Mouse (Mus musculus) CH12.LX (cell line): ENCODE measurements at regions not wholly inside any gene's neighbourhood (a gene's known extent, or its start where the extent isn't known, plus 50 kb on each side); places are given as distances from the start of the nearest gene placed in this dataset.

ENCODE experiments used
- CTCF ChIP-seq, 2 experiments: IDR thresholded peaks in 1 of 2; conservative IDR thresholded peaks in 1 of 2; 2 replicates each; pipeline ENCODE4 v1.5.1; 2011 to 2012; ENCODE audit warnings: low read depth in 2 of 2, low read length in 2 of 2, improper control_type of control experiment in 1 of 2, inconsistent platforms in 1 of 2, mild to moderate bottlenecking in 1 of 2, moderate library complexity in 1 of 2
- ELF1 ChIP-seq: IDR thresholded peaks from 2 replicates; pipeline ENCODE4 v1.6.1; 2014; ENCODE audit warnings: low read depth, mild to moderate bottlenecking, inconsistent platforms, low read length, improper control_type of control experiment
- EP300 ChIP-seq: IDR thresholded peaks from 2 replicates; pipeline ENCODE4 v1.6.1; 2011; ENCODE audit warnings: low read length, improper control_type of control experiment
- JUN ChIP-seq: IDR thresholded peaks from 2 replicates; pipeline ENCODE4 v1.6.1; 2011; ENCODE audit warnings: low read depth, mild to moderate bottlenecking, low read length, improper control_type of control experiment, moderate library complexity; ENCODE audit not compliant: insufficient read depth
- MAFK ChIP-seq: IDR thresholded peaks from 2 replicates; pipeline ENCODE4 v1.6.1; 2011; ENCODE audit warnings: low read length, improper control_type of control experiment; ENCODE audit not compliant: insufficient replicate concordance
- MXI1 ChIP-seq: IDR thresholded peaks from 2 replicates; pipeline ENCODE4 v1.6.1; 2011; ENCODE audit warnings: mild to moderate bottlenecking, low read depth, low read length, improper control_type of control experiment
- MYC ChIP-seq: IDR thresholded peaks from 2 replicates; pipeline ENCODE4 v1.6.1; 2011; ENCODE audit warnings: low read depth, mild to moderate bottlenecking, improper control_type of control experiment, low read length
- NRF1 ChIP-seq: IDR thresholded peaks from 2 replicates; pipeline ENCODE4 v1.6.1; 2014; ENCODE audit warnings: low read depth, mild to moderate bottlenecking, inconsistent platforms, low read length, improper control_type of control experiment, moderate library complexity
- PAX5 ChIP-seq: IDR thresholded peaks from 2 replicates; pipeline ENCODE4 v1.6.1; 2012; ENCODE audit warnings: low read length, inconsistent platforms, mixed read lengths
- POLR2A ChIP-seq: IDR thresholded peaks from 2 replicates; pipeline ENCODE4 v1.6.1; 2011; ENCODE audit warnings: low read depth, mild to moderate bottlenecking, improper control_type of control experiment, low read length
- RCOR1 ChIP-seq: conservative IDR thresholded peaks from 2 replicates; pipeline ENCODE4 v1.6.1; 2012; ENCODE audit warnings: low read depth, mild to moderate bottlenecking, inconsistent platforms, low read length, improper control_type of control experiment
- USF1 ChIP-seq: IDR thresholded peaks from 2 replicates; pipeline ENCODE4 v1.6.1; 2014; ENCODE audit warnings: low read depth, mild to moderate bottlenecking, inconsistent platforms, low read length, improper control_type of control experiment
- ZMIZ1 ChIP-seq: IDR thresholded peaks from 2 replicates; pipeline ENCODE4 v1.6.1; 2012; ENCODE audit warnings: low read depth, mild to moderate bottlenecking, inconsistent platforms, low read length, improper control_type of control experiment
- ZNF384 ChIP-seq: IDR thresholded peaks from 2 replicates; pipeline ENCODE4 v1.6.1; 2012; ENCODE audit warnings: low read depth, low read length, improper control_type of control experiment, inconsistent platforms

DNA sequence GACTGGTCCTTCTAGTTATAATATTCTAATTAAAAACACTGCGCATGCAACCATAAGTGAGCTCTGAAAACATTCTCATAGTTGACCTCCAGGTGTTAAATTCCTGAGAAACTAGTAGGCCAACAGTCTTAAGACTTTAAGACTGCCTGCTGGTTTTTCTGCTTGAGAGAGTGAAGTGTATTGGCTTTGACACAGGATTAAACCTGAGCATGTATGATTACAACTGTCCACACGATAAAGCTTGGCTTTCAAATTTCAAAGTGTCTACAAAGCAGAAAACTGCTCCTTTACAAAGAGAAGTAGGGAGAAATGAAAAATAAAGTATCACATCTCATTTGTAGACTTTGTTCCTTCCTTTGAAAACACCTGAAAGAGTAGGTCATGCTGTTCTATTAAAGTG lies 157.7 kb upstream of the Usp25 start:
- TF ChIP-seq CTCF (conservative IDR thresholded peaks at IDR 0.05 in 1 of 2, IDR thresholded peaks at IDR 0.05 in 1 of 2; ENCODE audit: low read depth in 2 of 2, low read length in 2 of 2) (no peak), MXI1 (no peak), MAFK (no peak), PAX5 (no peak), RCOR1 (no peak), JUN (no peak), ZNF384 (no peak), MYC (no peak), ZMIZ1 (no peak), EP300 (no peak), ELF1 (no peak), POLR2A (no peak), NRF1 (no peak), USF1 (no peak)
